Mouse (Mus musculus) liver, adult 2 months (tissue): ENCODE measurements around the gene Kdelc2.

Source experiments
- CTCF ChIP-seq: fragments of 200-500 bp; IDR thresholded peaks from 2 replicates; pipeline ENCODE4 v1.5.1; 2011; ENCODE audit warnings: low read depth, low read length, control low read depth
- POLR2A ChIP-seq: fragments of 200-500 bp; IDR thresholded peaks from 2 replicates; pipeline ENCODE4 v1.6.1; 2011; ENCODE audit warnings: low read length, control low read depth; ENCODE audit not compliant: insufficient read depth; ENCODE audit errors: extremely low read depth

DNA sequence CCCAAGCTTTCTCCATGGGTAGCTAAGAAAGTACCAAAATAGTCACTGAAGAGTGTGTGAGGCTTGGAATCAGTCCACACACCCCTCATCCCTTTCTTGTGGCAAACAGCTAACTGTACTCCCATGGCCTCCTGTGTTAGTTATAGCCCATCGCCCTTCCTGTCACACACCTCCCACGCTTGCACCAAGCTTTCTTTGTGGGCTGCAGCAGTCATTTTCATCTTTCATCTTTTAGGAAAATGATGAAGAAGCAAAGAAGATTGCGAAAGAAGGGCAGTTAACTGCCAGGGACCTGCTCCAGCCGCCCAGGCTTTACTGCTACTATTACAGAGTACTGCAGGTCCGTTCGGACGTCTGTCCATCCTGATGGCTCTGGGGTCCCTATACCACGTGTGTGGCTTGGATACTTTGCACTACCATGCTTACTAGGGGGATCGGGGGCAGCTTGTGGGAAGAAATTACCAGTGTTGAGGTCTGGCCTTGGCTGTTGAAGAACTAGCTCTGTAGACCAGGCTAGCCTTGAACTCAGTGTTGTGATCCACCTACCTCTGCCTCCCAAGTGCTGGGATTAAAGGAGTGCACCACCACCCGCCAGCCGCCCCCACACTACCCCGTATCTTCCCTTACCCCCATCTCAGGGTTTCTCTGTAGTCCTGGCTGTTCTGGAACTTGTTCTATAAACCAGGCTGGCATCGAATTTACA is 14.0 kb downstream of the Kdelc2 start:
- TF ChIP-seq POLR2A: no peak
- no peak for TF ChIP-seq CTCF
